Mouse (Mus musculus) thymus, adult 2 months (tissue): ENCODE data around the gene Ppp3ca.

Experiments
- CTCF ChIP-seq: fragments of 200-500 bp; IDR thresholded peaks from 2 replicates; pipeline ENCODE4 v1.5.1; 2012; ENCODE audit warnings: mild to moderate bottlenecking, control low read depth, low read length, moderate library complexity, borderline replicate concordance; ENCODE audit not compliant: control insufficient read depth, poor library complexity, insufficient read depth; ENCODE audit errors: extremely low read depth
- POLR2A ChIP-seq: fragments of 200-500 bp; IDR thresholded peaks from 2 replicates; pipeline ENCODE4 v1.6.1; 2012; ENCODE audit warnings: mild to moderate bottlenecking, low read length, control low read depth, moderate library complexity; ENCODE audit not compliant: control insufficient read depth, poor library complexity, insufficient read depth; ENCODE audit errors: extremely low read depth

GRCm38 (mm10) chr3:136738914-136739313, 69.0 kb downstream of the Ppp3ca start:
- no peak for TF ChIP-seq CTCF
- TF ChIP-seq POLR2A, result no peak
